17 mouse cellular contexts compared by ENCODE assay signal in genomic region chr5:99292287-99292851, GRCm38 (mm10).
DNase-seq lines count a peak whose midpoint lies in the region; ATAC-seq and TF ChIP-seq lines count a peak whose summit lies in the region.
"Had no signal": no experiment of that assay in that cellular context is flagged by ENCODE, and none has a peak within 500 bp of the region (broad histone marks: within the 10 kb centered on the region; RNA-seq: fewer than 3 reads in every experiment).

No protein-coding gene starts in this region.

- DNase-seq in cerebellum, adult 2 months, result peak; percentile 10 to 16
- no peak for DNase-seq in cerebellum, adult 11-12 months
- DNase-seq in midbrain, postnatal 0 days (ENCODE audit: low spot score), result peak; percentile 66
- DNase-seq in frontal cortex, postnatal 10 days (ENCODE audit: low spot score in 2 of 2), result no peak
- no peak for DNase-seq in gastrocnemius, adult 18-20 months (ENCODE audit: low spot score)
- DNase-seq: B cell, adult 2 months; heart, postnatal 10 days; layer of hippocampus, postnatal 36 days; lung, adult 18-20 months; thymus, adult 18-20 months had no signal

- H3K9me3 ChIP-seq in hindbrain, embryonic 15.5 days, result no peaks in the 10 kb centered on the region
- no peaks in the 10 kb centered on the region for H3K9me3 ChIP-seq in hindbrain, embryonic 12.5 days (replicated peaks)
- H3K9me3 ChIP-seq in midbrain, postnatal 0 days (ENCODE audit: low read length), result no peaks in the 10 kb centered on the region
- H3K9me3 ChIP-seq in midbrain, embryonic 16.5 days (replicated peaks; ENCODE audit: control insufficient read depth, low read length, poor library complexity, severe bottlenecking), result no peaks in the 10 kb centered on the region
- H3K9me3 ChIP-seq: embryonic facial prominence, embryonic 10.5 days; kidney, embryonic 15.5 days; midbrain, embryonic 12.5 days had no signal

- H3K4me2 ChIP-seq in hindbrain, embryonic 15.5 days, result no peak overlapping the region
- H3K4me2 ChIP-seq in hindbrain, embryonic 12.5 days (replicated peaks), result no peak overlapping the region
- H3K4me2 ChIP-seq in midbrain, postnatal 0 days (ENCODE audit: low read depth, low read length, poor library complexity, severe bottlenecking), result no peak overlapping the region
- H3K4me2 ChIP-seq in midbrain, embryonic 16.5 days (ENCODE audit: low read length), result no peak overlapping the region
- H3K4me2 ChIP-seq: kidney, embryonic 15.5 days; midbrain, embryonic 12.5 days had no signal

- TF ChIP-seq CTCF in cerebellum, adult 2 months (IDR thresholded peaks at IDR 0.05; ENCODE audit: borderline replicate concordance, insufficient read depth, low read depth, low read length), result no peak
- TF ChIP-seq CTCF in midbrain, postnatal 0 days (IDR thresholded peaks at IDR 0.05), result no peak

- no peak overlapping the region for H3K4me3 ChIP-seq in cerebellum, adult 2 months (replicated peaks; ENCODE audit: insufficient read depth, low read depth, low read length)
- H3K4me3 ChIP-seq in hindbrain, embryonic 15.5 days, result no peak overlapping the region
- H3K4me3 ChIP-seq in hindbrain, embryonic 12.5 days, result no peak overlapping the region
- H3K4me3 ChIP-seq in midbrain, postnatal 0 days (ENCODE audit: low read depth, low read length), result no peak overlapping the region
- H3K4me3 ChIP-seq in midbrain, embryonic 16.5 days (ENCODE audit: low read depth, low read length), result no peak overlapping the region
- H3K4me3 ChIP-seq: embryonic facial prominence, embryonic 10.5 days; kidney, embryonic 15.5 days; midbrain, embryonic 12.5 days had no signal

- peak; percentile 38; the same call in 1 of the 2 replicates for ATAC-seq in hindbrain, embryonic 15.5 days (ENCODE audit: low FRiP score, low read depth)
- no peak for ATAC-seq in hindbrain, embryonic 12.5 days (ENCODE audit: low FRiP score)
- ATAC-seq in midbrain, postnatal 0 days (ENCODE audit: low FRiP score), result no peak
- ATAC-seq in midbrain, embryonic 16.5 days, result no peak
- ATAC-seq: forebrain, embryonic 14.5 days had no signal

- H3K27me3 ChIP-seq in cerebellum, adult 2 months (ENCODE audit: control insufficient read depth, insufficient read depth, low read length), result no peaks in the 10 kb centered on the region; the same call in 1 of the 2 replicates
- H3K27me3 ChIP-seq in hindbrain, embryonic 15.5 days, result no peaks in the 10 kb centered on the region
- no peaks in the 10 kb centered on the region for H3K27me3 ChIP-seq in hindbrain, embryonic 12.5 days
- no peaks in the 10 kb centered on the region for H3K27me3 ChIP-seq in midbrain, postnatal 0 days (ENCODE audit: insufficient read depth, low read length)
- no peaks in the 10 kb centered on the region for H3K27me3 ChIP-seq in midbrain, embryonic 16.5 days (ENCODE audit: control insufficient read depth, insufficient read depth, low read depth, low read length)
- H3K27me3 ChIP-seq: kidney, embryonic 15.5 days had no signal

- no peak for TF ChIP-seq POLR2A in cerebellum, adult 2 months (IDR thresholded peaks at IDR 0.05; ENCODE audit: borderline replicate concordance, insufficient read depth, low read length)

- WGBS in cerebellum, adult 2 months, result 43% methylated on average over 10 of the region's 10 CpGs
- 69% methylated on average over 10 of the region's 10 CpGs for WGBS in hindbrain, embryonic 15.5 days
- WGBS in hindbrain, embryonic 12.5 days, result 87% methylated on average over 10 of the region's 10 CpGs
- WGBS in midbrain, postnatal 0 days, result 78% methylated on average over 10 of the region's 10 CpGs
- 82% methylated on average over 10 of the region's 10 CpGs for WGBS in midbrain, embryonic 16.5 days

- H3K9ac ChIP-seq in hindbrain, embryonic 15.5 days, result no peak overlapping the region
- no peak overlapping the region for H3K9ac ChIP-seq in hindbrain, embryonic 12.5 days
- H3K9ac ChIP-seq in midbrain, postnatal 0 days (replicated peaks; ENCODE audit: low read length, poor library complexity, severe bottlenecking), result no peak overlapping the region
- H3K9ac ChIP-seq in midbrain, embryonic 16.5 days (ENCODE audit: low read depth, low read length), result no peak overlapping the region
- H3K9ac ChIP-seq: kidney, embryonic 15.5 days; midbrain, embryonic 12.5 days had no signal

- H3K4me1 ChIP-seq in cerebellum, adult 2 months (ENCODE audit: control insufficient read depth, insufficient read depth, low read length), result 0 out of 2 replicates have a peak, but pooled peaks cover 5% of the 10 kb centered on the region
- H3K4me1 ChIP-seq in hindbrain, embryonic 15.5 days (replicated peaks), result no peaks in the 10 kb centered on the region
- H3K4me1 ChIP-seq in hindbrain, embryonic 12.5 days, result no peaks in the 10 kb centered on the region
- H3K4me1 ChIP-seq in midbrain, postnatal 0 days (ENCODE audit: insufficient read depth, low read length), result no peaks in the 10 kb centered on the region
- H3K4me1 ChIP-seq in midbrain, embryonic 16.5 days (ENCODE audit: control insufficient read depth, insufficient read depth, low read length), result no peaks in the 10 kb centered on the region
- H3K4me1 ChIP-seq: embryonic facial prominence, embryonic 10.5 days; midbrain, embryonic 12.5 days had no signal

- H3K36me3 ChIP-seq in hindbrain, embryonic 15.5 days, result no peaks in the 10 kb centered on the region
- no peaks in the 10 kb centered on the region for H3K36me3 ChIP-seq in hindbrain, embryonic 12.5 days
- H3K36me3 ChIP-seq in midbrain, postnatal 0 days (ENCODE audit: insufficient read depth, low read length), result no peaks in the 10 kb centered on the region
- H3K36me3 ChIP-seq in midbrain, embryonic 16.5 days (ENCODE audit: control insufficient read depth, insufficient read depth, low read length), result no peaks in the 10 kb centered on the region
- H3K36me3 ChIP-seq: embryonic facial prominence, embryonic 10.5 days; kidney, embryonic 15.5 days; midbrain, embryonic 12.5 days had no signal

- H3K27ac ChIP-seq in cerebellum, adult 2 months (ENCODE audit: insufficient read depth, low read length), result no peak overlapping the region
- H3K27ac ChIP-seq in hindbrain, embryonic 15.5 days (replicated peaks), result no peak overlapping the region
- H3K27ac ChIP-seq in hindbrain, embryonic 12.5 days, result no peak overlapping the region
- H3K27ac ChIP-seq in midbrain, postnatal 0 days (ENCODE audit: low read depth, low read length), result no peak overlapping the region
- H3K27ac ChIP-seq in midbrain, embryonic 16.5 days (ENCODE audit: low read length), result no peak overlapping the region
- H3K27ac ChIP-seq: embryonic facial prominence, embryonic 10.5 days; kidney, embryonic 15.5 days; midbrain, embryonic 12.5 days had no signal

Comparison
In these comparisons a context has a peak if more than half of its experiments do, and no peak if none do; other contexts are left out.
1. DNase-seq: peak in cerebellum, adult 2 months (2 of 2) and midbrain, postnatal 0 days (single experiment); none in cerebellum, adult 11-12 months (single experiment), frontal cortex, postnatal 10 days (0 of 2) and gastrocnemius, adult 18-20 months (single experiment).